Mouse (Mus musculus): ENCODE results near the gene Cks1b. TPM values are rescaled to one million over a fixed set of nuclear protein-coding genes. Genes with fewer than 3 reads are reported as not detected.
A peak's percentile ranks its signal among the peaks of the same experiment; 100 is the strongest.

Cks1b gene
- total and polyA plus RNA-seq, 3 experiments = 75.1 to 184 (median 99.8) TPM

GRCm38 (mm10) chr3:89380711-89381110, 37.5 kb downstream of the Cks1b start:
- TF ChIP-seq GATA1 (IDR thresholded peaks at IDR 0.05; ENCODE audit: borderline replicate concordance, low read length) = no peak
- no peak for TF ChIP-seq TAL1 (conservative IDR thresholded peaks at IDR 0.05; ENCODE audit: low read depth, low read length)
- TF ChIP-seq POLR2AphosphoS5 (IDR thresholded peaks at IDR 0.05; ENCODE audit: insufficient replicate concordance, low read depth, low read length) = no peak
- TF ChIP-seq CTCF (IDR thresholded peaks at IDR 0.05; ENCODE audit: low read depth, low read length) = no peak
- no peak for TF ChIP-seq GATA2 (IDR thresholded peaks at IDR 0.05; ENCODE audit: borderline replicate concordance, low read depth, low read length)
- Histone ChIP-seq H3K4me1 (ENCODE audit: insufficient read depth, low read depth, low read length) (peaks cover 65% of the 10 kb centered on the region), H3K36me3 (replicated peaks) (peaks cover 97% of the 10 kb centered on the region)

GRCm38 (mm10) chr3:89380291-89380690, 37.9 kb downstream of the Cks1b start:
- H3K36me3 ChIP-seq (replicated peaks) = peaks cover 93% of the 10 kb centered on the region
- peaks cover 61% of the 10 kb centered on the region for H3K4me1 ChIP-seq (ENCODE audit: insufficient read depth, low read depth, low read length)
- ATAC-seq (ENCODE audit: extremely low read depth, insufficient number of reproducible peaks, low FRiP score, poor library complexity, severe bottlenecking) (no peak), DNase-seq (ENCODE audit: low spot score) (no peak)
- no peaks in the 10 kb centered on the region for H3K9me3 ChIP-seq (replicated peaks)
- no peaks in the 10 kb centered on the region for H3K27me3 ChIP-seq (ENCODE audit: insufficient read depth, low read length)
- TF ChIP-seq POLR2AphosphoS5 (IDR thresholded peaks at IDR 0.05; ENCODE audit: insufficient replicate concordance, low read depth, low read length) (no peak), CTCF (IDR thresholded peaks at IDR 0.05; ENCODE audit: low read depth, low read length) (no peak), TAL1 (conservative IDR thresholded peaks at IDR 0.05; ENCODE audit: low read depth, low read length) (no peak), GATA1 (IDR thresholded peaks at IDR 0.05; ENCODE audit: borderline replicate concordance, low read length) (no peak), GATA2 (IDR thresholded peaks at IDR 0.05; ENCODE audit: borderline replicate concordance, low read depth, low read length) (no peak)
- H3K4me3 ChIP-seq (ENCODE audit: low read depth, low read length) = no peak overlapping the region

More at GRCm38 (mm10) chr3:89380711-89381110, 37.5 kb downstream of the Cks1b start:
- DNase-seq (ENCODE audit: low spot score) (no peak), ATAC-seq (ENCODE audit: extremely low read depth, insufficient number of reproducible peaks, low FRiP score, poor library complexity, severe bottlenecking) (no peak)
- no peak overlapping the region for H3K4me3 ChIP-seq (ENCODE audit: low read depth, low read length)
- H3K27me3 ChIP-seq (ENCODE audit: insufficient read depth, low read length) = no peaks in the 10 kb centered on the region
- H3K9me3 ChIP-seq (replicated peaks) = no peaks in the 10 kb centered on the region

- H3K4me1 ChIP-seq (ENCODE audit: insufficient read depth, low read depth, low read length) = peaks cover 54% of the 10 kb centered on the region
- ATAC-seq (ENCODE audit: extremely low read depth, insufficient number of reproducible peaks, low FRiP score, poor library complexity, severe bottlenecking) = no peak
- no peaks in the 10 kb centered on the region for H3K27me3 ChIP-seq (ENCODE audit: insufficient read depth, low read length)
- TF ChIP-seq GATA2 (IDR thresholded peaks at IDR 0.05; ENCODE audit: borderline replicate concordance, low read depth, low read length) (no peak), TAL1 (conservative IDR thresholded peaks at IDR 0.05; ENCODE audit: low read depth, low read length) (no peak), CTCF (IDR thresholded peaks at IDR 0.05; ENCODE audit: low read depth, low read length) (no peak), POLR2AphosphoS5 (IDR thresholded peaks at IDR 0.05; ENCODE audit: insufficient replicate concordance, low read depth, low read length) (no peak), GATA1 (IDR thresholded peaks at IDR 0.05; ENCODE audit: borderline replicate concordance, low read length) (no peak)
- peaks cover 85% of the 10 kb centered on the region for H3K36me3 ChIP-seq (replicated peaks)
- no peaks in the 10 kb centered on the region for H3K9me3 ChIP-seq (replicated peaks)
- no peak for DNase-seq (ENCODE audit: low spot score)
- H3K4me3 ChIP-seq (ENCODE audit: low read depth, low read length) = no peak overlapping the region; the same call in 1 of the 2 replicates
Measured at GRCm38 (mm10) chr3:89379388-89380131, 38.6 kb downstream of the Cks1b start.

GRCm38 (mm10) chr3:89378394-89379067, 39.7 kb downstream of the Cks1b start:
- DNase-seq (ENCODE audit: low spot score) (peak; percentile 88), ATAC-seq (ENCODE audit: extremely low read depth, insufficient number of reproducible peaks, low FRiP score, poor library complexity, severe bottlenecking) (peak; percentile 34)
- peak overlapping the region; percentile 68 for H3K4me3 ChIP-seq (ENCODE audit: low read depth, low read length)
- TF ChIP-seq CTCF (IDR thresholded peaks at IDR 0.05; ENCODE audit: low read depth, low read length) = peak; percentile 76
- TF ChIP-seq TAL1 (conservative IDR thresholded peaks at IDR 0.05; ENCODE audit: low read depth, low read length) = no peak
- TF ChIP-seq GATA2 (IDR thresholded peaks at IDR 0.05; ENCODE audit: borderline replicate concordance, low read depth, low read length) = no peak
- H3K9me3 ChIP-seq (replicated peaks) = no peaks in the 10 kb centered on the region
- peaks cover 1% of the 10 kb centered on the region; the same call in 1 of the 2 replicates for H3K27me3 ChIP-seq (ENCODE audit: insufficient read depth, low read length)
- peaks cover 75% of the 10 kb centered on the region for H3K36me3 ChIP-seq (replicated peaks)
- H3K4me1 ChIP-seq (ENCODE audit: insufficient read depth, low read depth, low read length) = peaks cover 49% of the 10 kb centered on the region

- Histone ChIP-seq H3K4me3 (ENCODE audit: low read depth, low read length) (peak overlapping the region; percentile 68; the same call in 1 of the 2 replicates), H3K4me1 (ENCODE audit: insufficient read depth, low read depth, low read length) (peaks cover 45% of the 10 kb centered on the region), H3K9me3 (replicated peaks) (no peaks in the 10 kb centered on the region), H3K27me3 (ENCODE audit: insufficient read depth, low read length) (peaks cover 7% of the 10 kb centered on the region; the same call in 1 of the 2 replicates), H3K36me3 (replicated peaks) (peaks cover 68% of the 10 kb centered on the region)
- TF ChIP-seq POLR2AphosphoS5 (IDR thresholded peaks at IDR 0.05; ENCODE audit: insufficient replicate concordance, low read depth, low read length) = no peak
- no peak for TF ChIP-seq GATA2 (IDR thresholded peaks at IDR 0.05; ENCODE audit: borderline replicate concordance, low read depth, low read length)
- TF ChIP-seq CTCF (IDR thresholded peaks at IDR 0.05; ENCODE audit: low read depth, low read length) = no peak
- TF ChIP-seq GATA1 (IDR thresholded peaks at IDR 0.05; ENCODE audit: borderline replicate concordance, low read length) = no peak
- no peak for TF ChIP-seq TAL1 (conservative IDR thresholded peaks at IDR 0.05; ENCODE audit: low read depth, low read length)
- no peak for ATAC-seq (ENCODE audit: extremely low read depth, insufficient number of reproducible peaks, low FRiP score, poor library complexity, severe bottlenecking)
- DNase-seq (ENCODE audit: low spot score) = no peak
Measured at GRCm38 (mm10) chr3:89377831-89378230, 40.4 kb downstream of the Cks1b start.

- peaks cover 24% of the 10 kb centered on the region for H3K4me1 ChIP-seq (ENCODE audit: insufficient read depth, low read depth, low read length)
- no peak for TF ChIP-seq CTCF (IDR thresholded peaks at IDR 0.05; ENCODE audit: low read depth, low read length)
- TF ChIP-seq GATA1 (IDR thresholded peaks at IDR 0.05; ENCODE audit: borderline replicate concordance, low read length) = no peak
- TF ChIP-seq POLR2AphosphoS5 (IDR thresholded peaks at IDR 0.05; ENCODE audit: insufficient replicate concordance, low read depth, low read length) = no peak
- TF ChIP-seq GATA2 (IDR thresholded peaks at IDR 0.05; ENCODE audit: borderline replicate concordance, low read depth, low read length) = no peak
- TF ChIP-seq TAL1 (conservative IDR thresholded peaks at IDR 0.05; ENCODE audit: low read depth, low read length) = no peak
- peaks cover 15% of the 10 kb centered on the region for H3K27me3 ChIP-seq (ENCODE audit: insufficient read depth, low read length)
- no peak overlapping the region for H3K4me3 ChIP-seq (ENCODE audit: low read depth, low read length)
- H3K36me3 ChIP-seq (replicated peaks) = peaks cover 27% of the 10 kb centered on the region
- DNase-seq (ENCODE audit: low spot score) (no peak), ATAC-seq (ENCODE audit: extremely low read depth, insufficient number of reproducible peaks, low FRiP score, poor library complexity, severe bottlenecking) (no peak)
- H3K9me3 ChIP-seq (replicated peaks) = no peaks in the 10 kb centered on the region
Measured at GRCm38 (mm10) chr3:89373581-89374231, 44.5 kb downstream of the Cks1b start.

Data from G1E (cell line).